Mouse (Mus musculus) C2C12 (cell line): Measurements from ENCODE around the gene Fam155a.

ENCODE experiments used
- CEBPB ChIP-seq: IDR thresholded peaks from one replicate; pipeline ENCODE4 v1.6.1; 2011; ENCODE audit warnings: low read depth, mild to moderate bottlenecking, control low read depth, moderate library complexity
- CTCF ChIP-seq: IDR thresholded peaks from one replicate; pipeline ENCODE4 v1.5.1; 2011; ENCODE audit not compliant: control insufficient read depth, insufficient read depth, insufficient read length
- FOSL1 ChIP-seq: IDR thresholded peaks from one replicate; pipeline ENCODE4 v1.8.0; 2011; ENCODE audit warnings: mild to moderate bottlenecking, low read length; ENCODE audit not compliant: poor library complexity, insufficient read depth, severe bottlenecking
- MAX ChIP-seq: IDR thresholded peaks from one replicate; pipeline ENCODE4 v1.6.1; 2011; ENCODE audit warnings: mild to moderate bottlenecking, control low read depth
- MYOD1 ChIP-seq: IDR thresholded peaks from one replicate; pipeline ENCODE4 v1.6.1; 2011; ENCODE audit warnings: low read depth; ENCODE audit not compliant: control insufficient read depth, insufficient read length
- MYOG ChIP-seq: IDR thresholded peaks from one replicate; pipeline ENCODE4 v1.6.1; 2011; ENCODE audit not compliant: control insufficient read depth, insufficient read length; ENCODE audit errors: extremely low read depth
- USF1 ChIP-seq: IDR thresholded peaks from one replicate; pipeline ENCODE4 v1.6.1; 2011; ENCODE audit warnings: low read depth, mild to moderate bottlenecking, control low read depth, moderate library complexity

GRCm38 (mm10) chr8:9157141-9157781, 613.7 kb downstream of the Fam155a start:
- TF ChIP-seq CTCF (no peak), MAX (no peak), USF1 (no peak), FOSL1 (no peak), CEBPB (no peak), MYOD1 (no peak), MYOG (no peak)
